Mouse (Mus musculus) kidney, embryonic 16.5 days (tissue): Measurements from ENCODE around the gene Rassf8. TPM values are rescaled to one million over a fixed set of nuclear protein-coding genes. Genes with fewer than 3 reads are reported as not detected.

Experiments
- polyA plus RNA-seq: library from polyadenylated mRNA; unstranded; fragments of >200 nt; fragmentation: Nextera tagmentation; extraction: Ambion mirVana; gene quantifications from 2 replicates; pipeline ENCODE4 v1.2.1, GENCODE M21; 2015

Rassf8 gene
- polyA plus RNA-seq, 1 experiment from 2014 or later = 4.6 TPM

Other genes with a start within 250 kb of the Rassf8 start
- 1.6 and 1.8 TPM in 2 replicates for gene Lmntd1, start 132.4 kb upstream of the Rassf8 start, polyA plus RNA-seq
- 0.31 TPM in 1 of 2 replicates, not detected in the other for gene Tuba3b, start 131.0 kb upstream of the Rassf8 start, polyA plus RNA-seq
- 0.94 and 1.1 TPM in 2 replicates for gene Bhlhe41, start 118.8 kb downstream of the Rassf8 start, polyA plus RNA-seq
- 11.7 and 12.3 TPM in 2 replicates for gene Sspn, start 184.9 kb downstream of the Rassf8 start, polyA plus RNA-seq